ENCODE assay signal across 9 mouse cellular contexts in genomic region chr10:84701110-84701509, GRCm38 (mm10). TPM values are rescaled to one million over a fixed set of nuclear protein-coding genes. Genes with fewer than 3 reads are reported as not detected.
DNase-seq lines count a peak whose midpoint lies in the region; ATAC-seq and TF ChIP-seq lines count a peak whose summit lies in the region.
"Had no signal": no experiment of that assay in that cellular context is flagged by ENCODE, and none has a peak within 500 bp of the region (broad histone marks: within the 10 kb centered on the region; RNA-seq: fewer than 3 reads in every experiment).

No protein-coding gene starts in this region.

- H3K4me2 ChIP-seq in heart, embryonic 11.5 days: no peak overlapping the region
- peak overlapping the region; percentile 61 for H3K4me2 ChIP-seq in liver, embryonic 14.5 days (ENCODE audit: low read depth)
- no peak overlapping the region for H3K4me2 ChIP-seq in midbrain, embryonic 15.5 days

- ATAC-seq in heart, embryonic 11.5 days (replicated peaks; ENCODE audit: insufficient number of reproducible peaks, low FRiP score, low TSS enrichment): peak; percentile 70; the same call in 1 of the 2 replicates
- ATAC-seq in liver, embryonic 14.5 days (ENCODE audit: insufficient read depth): peak; percentile 66
- ATAC-seq in midbrain, embryonic 15.5 days (replicated peaks): no peak

- no peak overlapping the region for H3K9ac ChIP-seq in heart, embryonic 11.5 days (ENCODE audit: low read depth, low read length)
- peak overlapping the region; percentile 61 for H3K9ac ChIP-seq in liver, embryonic 14.5 days (replicated peaks)
- H3K9ac ChIP-seq in midbrain, embryonic 15.5 days: no peak overlapping the region

- 47% methylated on average over 8 of the region's 8 CpGs for WGBS in heart, embryonic 11.5 days (ENCODE audit: insufficient replicate concordance)
- 54% methylated on average over 8 of the region's 8 CpGs for WGBS in liver, embryonic 14.5 days (ENCODE audit: insufficient replicate concordance)
- WGBS in midbrain, embryonic 15.5 days: 85% methylated on average over 8 of the region's 8 CpGs
- 93% methylated on average over 8 of the region's 8 CpGs for WGBS in embryonic facial prominence, embryonic 10.5 days

- intact Hi-C loops in left cerebral cortex, adult 2 months (cut with DNase I): no loop called here

- H3K9me3 ChIP-seq in heart, embryonic 11.5 days (replicated peaks; ENCODE audit: control insufficient read depth, low read length): no peaks in the 10 kb centered on the region
- H3K9me3 ChIP-seq in liver, embryonic 14.5 days (ENCODE audit: control insufficient read depth, low read length): no peaks in the 10 kb centered on the region
- H3K9me3 ChIP-seq in midbrain, embryonic 15.5 days: no peaks in the 10 kb centered on the region
- H3K9me3 ChIP-seq in embryonic facial prominence, embryonic 10.5 days: no peaks in the 10 kb centered on the region

- no peak for TF ChIP-seq CTCF in left cerebral cortex, adult 2 months (IDR thresholded peaks at IDR 0.05)
- no peak for TF ChIP-seq CTCF in liver, embryonic 14.5 days (IDR thresholded peaks at IDR 0.05; ENCODE audit: low read depth)

- peak; percentile 31 to 45 for DNase-seq in left cerebral cortex, adult 2 months (ENCODE audit: extremely low spot score in 1 of 2, low spot score in 2 of 2)
- DNase-seq in left cerebral cortex, adult 11 months (ENCODE audit: low spot score): no peak
- DNase-seq in adrenal gland, adult (ENCODE audit: inconsistent age in 2 of 2, low spot score in 1 of 2): peak; percentile 92 to 95
- peak; percentile 50 to 60 (median 53) for DNase-seq in liver, embryonic 14.5 days (ENCODE audit: low read depth in 3 of 3, low spot score in 3 of 3)
- no peak for DNase-seq in cerebellum, adult 9-10 months
- DNase-seq in embryonic facial prominence, embryonic 10.5 days (ENCODE audit: low spot score): no peak

- peak; percentile 28; the same call in 1 of the 2 replicates for TF ChIP-seq EP300 in liver, embryonic 14.5 days (IDR thresholded peaks at IDR 0.05; ENCODE audit: low read depth)

- peaks cover 9% of the 10 kb centered on the region for H3K4me1 ChIP-seq in heart, embryonic 11.5 days (ENCODE audit: control insufficient read depth, insufficient read depth, low read length)
- H3K4me1 ChIP-seq in liver, embryonic 14.5 days (replicated peaks; ENCODE audit: control insufficient read depth in 2 of 2, insufficient read depth in 2 of 2, low read length in 1 of 2): peaks cover 31 to 34% of the 10 kb centered on the region in 2 experiments
- H3K4me1 ChIP-seq in midbrain, embryonic 15.5 days: peaks cover 8% of the 10 kb centered on the region; the same call in 1 of the 2 replicates
- no peaks in the 10 kb centered on the region for H3K4me1 ChIP-seq in embryonic facial prominence, embryonic 10.5 days

- peaks cover 9% of the 10 kb centered on the region for H3K36me3 ChIP-seq in heart, embryonic 11.5 days (ENCODE audit: control insufficient read depth, insufficient read depth, low read length)
- H3K36me3 ChIP-seq in liver, embryonic 14.5 days (replicated peaks; ENCODE audit: control insufficient read depth, insufficient read depth, low read depth): peaks cover 8% of the 10 kb centered on the region
- peaks cover 18% of the 10 kb centered on the region; the same call in 1 of the 2 replicates for H3K36me3 ChIP-seq in midbrain, embryonic 15.5 days (replicated peaks)
- peaks cover 78% of the 10 kb centered on the region for H3K36me3 ChIP-seq in embryonic facial prominence, embryonic 10.5 days (replicated peaks)

- no peak overlapping the region for H3K4me3 ChIP-seq in left cerebral cortex, adult 2 months
- H3K4me3 ChIP-seq in heart, embryonic 11.5 days (ENCODE audit: low read depth, low read length): no peak overlapping the region
- H3K4me3 ChIP-seq in liver, embryonic 14.5 days (ENCODE audit: insufficient read depth in 1 of 2, low read depth in 2 of 2, low read length in 2 of 2): no peak overlapping the region
- no peak overlapping the region for H3K4me3 ChIP-seq in midbrain, embryonic 15.5 days
- no peak overlapping the region for H3K4me3 ChIP-seq in embryonic facial prominence, embryonic 10.5 days

- no peaks in the 10 kb centered on the region for H3K27me3 ChIP-seq in heart, embryonic 11.5 days (ENCODE audit: control insufficient read depth, insufficient read depth, low read length)
- H3K27me3 ChIP-seq in liver, embryonic 14.5 days (ENCODE audit: control insufficient read depth, insufficient read depth, low read length): no peaks in the 10 kb centered on the region
- H3K27me3 ChIP-seq in midbrain, embryonic 15.5 days (replicated peaks): no peaks in the 10 kb centered on the region
- no peaks in the 10 kb centered on the region for H3K27me3 ChIP-seq in embryonic facial prominence, embryonic 10.5 days (replicated peaks; ENCODE audit: low read depth, poor library complexity, severe bottlenecking)

- H3K27ac ChIP-seq in left cerebral cortex, adult 2 months: no peak overlapping the region
- H3K27ac ChIP-seq in heart, embryonic 11.5 days (ENCODE audit: low read depth, low read length): peak overlapping the region; percentile 55; the same call in 1 of the 2 replicates
- H3K27ac ChIP-seq in liver, embryonic 14.5 days: peak overlapping the region; percentile 94
- no peak overlapping the region for H3K27ac ChIP-seq in midbrain, embryonic 15.5 days
- no peak overlapping the region for H3K27ac ChIP-seq in embryonic facial prominence, embryonic 10.5 days (replicated peaks)

RNA-seq across cellular contexts. Expression of gene Rfx4, which starts 54.8 kb away (rescaled TPM):
- total RNA-seq in left cerebral cortex, adult 2 months (2021): 10 to 100 TPM; 10.3 to 13.4 TPM
- polyA plus RNA-seq in heart, embryonic 11.5 days (2014; fragmentation: Nextera tagmentation; extraction: Ambion mirVana): not detected in 2 replicates
- 0.04 TPM in 1 of 2 replicates, not detected in the other for polyA plus RNA-seq in liver, embryonic 14.5 days (2012; rRNA removed)
- not detected in 2 replicates for polyA plus RNA-seq in liver, embryonic 14.5 days (2014; fragmentation: Nextera tagmentation; extraction: Ambion mirVana)
- polyA plus RNA-seq in midbrain, embryonic 15.5 days (2015; fragmentation: Nextera tagmentation; extraction: Ambion mirVana): 16.1 and 17.2 TPM in 2 replicates
- polyA plus RNA-seq in embryonic facial prominence, embryonic 10.5 days (2016; fragmentation: Nextera tagmentation; extraction: Ambion mirVana): 3.8 and 15.5 TPM in 2 replicates
- polyA plus RNA-seq: intestine, embryonic 14.5 days had no signal

Comparison
In these comparisons a context has a peak if more than half of its experiments do, and no peak if none do; other contexts are left out.
1. DNase-seq: peak in left cerebral cortex, adult 2 months (2 of 2), adrenal gland, adult (2 of 2) and liver, embryonic 14.5 days (3 of 3); none in left cerebral cortex, adult 11 months (single experiment), cerebellum, adult 9-10 months (single experiment) and embryonic facial prominence, embryonic 10.5 days (single experiment).
2. H3K27ac ChIP-seq: peak in heart, embryonic 11.5 days (single experiment) and liver, embryonic 14.5 days (single experiment); none in left cerebral cortex, adult 2 months (single experiment), midbrain, embryonic 15.5 days (single experiment) and embryonic facial prominence, embryonic 10.5 days (single experiment).